Mouse (Mus musculus): Measurements from ENCODE around the gene Fstl4. TPM values are rescaled to one million over a fixed set of nuclear protein-coding genes. Genes with fewer than 3 reads are reported as not detected.

The Fstl4 gene
- polyA plus RNA-seq, 1 experiment from 2014 or later: 6.3 TPM

- 76% methylated on average over 6 of the region's 6 CpGs for WGBS
- Histone ChIP-seq H3K4me3 (ENCODE audit: control insufficient read depth in 1 of 2, insufficient read depth in 1 of 2, low read depth in 1 of 2, low read length in 2 of 2) (no peak overlapping the region), H3K27ac (replicated peaks in 1 of 2; ENCODE audit: control insufficient read depth in 1 of 2, insufficient read depth in 1 of 2, low read depth in 2 of 2, low read length in 2 of 2) (no peak overlapping the region), H3K27me3 (ENCODE audit: control insufficient read depth, insufficient read depth, low read length) (no peaks in the 10 kb centered on the region), H3K4me2 (ENCODE audit: low read length) (no peak overlapping the region), H3K9ac (ENCODE audit: low read length) (no peak overlapping the region), H3K36me3 (ENCODE audit: control insufficient read depth, insufficient read depth, low read length) (no peaks in the 10 kb centered on the region), H3K9me3 (ENCODE audit: control insufficient read depth, low read length) (no peaks in the 10 kb centered on the region), H3K4me1 (ENCODE audit: control insufficient read depth in 2 of 2, insufficient read depth in 2 of 2, low read length in 2 of 2) (no peaks in the 10 kb centered on the region; a peak in 1 of 4 replicates)
- ATAC-seq (ENCODE audit: insufficient number of reproducible peaks, insufficient read depth, low FRiP score, low read depth): no peak
Observed at GRCm38 (mm10) chr11:53162385-53162784, 398.0 kb downstream of the Fstl4 start.

GRCm38 (mm10) chr11:53166478-53166877, 402.0 kb downstream of the Fstl4 start:
- H3K4me2 ChIP-seq (ENCODE audit: low read length): no peak overlapping the region
- no peaks in the 10 kb centered on the region for H3K9me3 ChIP-seq (ENCODE audit: control insufficient read depth, low read length)
- no peaks in the 10 kb centered on the region for H3K36me3 ChIP-seq (ENCODE audit: control insufficient read depth, insufficient read depth, low read length)
- 46% methylated on average over 2 of the region's 2 CpGs for WGBS
- H3K27ac ChIP-seq (replicated peaks in 1 of 2; ENCODE audit: control insufficient read depth in 1 of 2, insufficient read depth in 1 of 2, low read depth in 2 of 2, low read length in 2 of 2): no peak overlapping the region
- H3K27me3 ChIP-seq (ENCODE audit: control insufficient read depth, insufficient read depth, low read length): no peaks in the 10 kb centered on the region
- H3K4me1 ChIP-seq (ENCODE audit: control insufficient read depth in 2 of 2, insufficient read depth in 2 of 2, low read length in 2 of 2): no peaks in the 10 kb centered on the region; a peak in 1 of 4 replicates
- H3K4me3 ChIP-seq (ENCODE audit: control insufficient read depth in 1 of 2, insufficient read depth in 1 of 2, low read depth in 1 of 2, low read length in 2 of 2): no peak overlapping the region
- no peak for ATAC-seq (ENCODE audit: insufficient number of reproducible peaks, insufficient read depth, low FRiP score, low read depth)
- no peak overlapping the region for H3K9ac ChIP-seq (ENCODE audit: low read length)

- Histone ChIP-seq H3K27me3 (ENCODE audit: control insufficient read depth, insufficient read depth, low read length) (no peaks in the 10 kb centered on the region), H3K27ac (replicated peaks in 1 of 2; ENCODE audit: control insufficient read depth in 1 of 2, insufficient read depth in 1 of 2, low read depth in 2 of 2, low read length in 2 of 2) (no peak overlapping the region), H3K4me2 (ENCODE audit: low read length) (no peak overlapping the region), H3K9me3 (ENCODE audit: control insufficient read depth, low read length) (no peaks in the 10 kb centered on the region), H3K4me3 (ENCODE audit: control insufficient read depth in 1 of 2, insufficient read depth in 1 of 2, low read depth in 1 of 2, low read length in 2 of 2) (no peak overlapping the region), H3K36me3 (ENCODE audit: control insufficient read depth, insufficient read depth, low read length) (no peaks in the 10 kb centered on the region), H3K9ac (ENCODE audit: low read length) (no peak overlapping the region), H3K4me1 (ENCODE audit: control insufficient read depth in 2 of 2, insufficient read depth in 2 of 2, low read length in 2 of 2) (peaks cover 9 to 14% of the 10 kb centered on the region in 2 experiments)
- no peak for ATAC-seq (ENCODE audit: insufficient number of reproducible peaks, insufficient read depth, low FRiP score, low read depth)
- 72% methylated on average over 13 of the region's 13 CpGs for WGBS
Observed at GRCm38 (mm10) chr11:53182177-53182852, 417.9 kb downstream of the Fstl4 start.

GRCm38 (mm10) chr11:53182858-53183257, 418.4 kb downstream of the Fstl4 start:
- Histone ChIP-seq H3K4me1 (ENCODE audit: control insufficient read depth in 2 of 2, insufficient read depth in 2 of 2, low read length in 2 of 2) (peaks cover 9 to 14% of the 10 kb centered on the region in 2 experiments), H3K4me3 (ENCODE audit: control insufficient read depth in 1 of 2, insufficient read depth in 1 of 2, low read depth in 1 of 2, low read length in 2 of 2) (no peak overlapping the region), H3K36me3 (ENCODE audit: control insufficient read depth, insufficient read depth, low read length) (no peaks in the 10 kb centered on the region), H3K9me3 (ENCODE audit: control insufficient read depth, low read length) (no peaks in the 10 kb centered on the region), H3K27ac (replicated peaks in 1 of 2; ENCODE audit: control insufficient read depth in 1 of 2, insufficient read depth in 1 of 2, low read depth in 2 of 2, low read length in 2 of 2) (no peak overlapping the region), H3K9ac (ENCODE audit: low read length) (no peak overlapping the region), H3K4me2 (ENCODE audit: low read length) (no peak overlapping the region), H3K27me3 (ENCODE audit: control insufficient read depth, insufficient read depth, low read length) (no peaks in the 10 kb centered on the region)
- ATAC-seq (ENCODE audit: insufficient number of reproducible peaks, insufficient read depth, low FRiP score, low read depth): no peak
- WGBS: 48% methylated on average over 4 of the region's 4 CpGs

DNA sequence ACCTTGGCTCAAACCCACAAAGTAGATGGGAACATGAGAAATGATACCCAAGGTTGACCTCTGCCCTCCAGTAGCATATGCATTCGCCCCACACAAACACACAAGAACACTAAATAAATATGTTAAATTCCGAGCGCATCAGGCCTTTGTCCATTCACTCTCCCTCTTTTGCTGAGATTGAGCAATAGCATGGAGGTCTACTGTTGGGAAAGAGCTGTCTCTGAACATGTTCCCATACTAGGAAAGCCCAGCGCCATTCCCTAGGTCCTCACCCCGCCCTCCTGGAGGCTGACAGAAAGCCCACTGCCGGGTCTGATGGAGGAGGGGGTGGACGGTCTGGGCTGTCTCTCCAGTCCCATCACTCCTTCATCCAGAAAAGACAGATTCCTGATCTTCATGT, 419.6 kb downstream of the Fstl4 start:
- H3K4me3 ChIP-seq (ENCODE audit: control insufficient read depth in 1 of 2, insufficient read depth in 1 of 2, low read depth in 1 of 2, low read length in 2 of 2): no peak overlapping the region
- H3K9ac ChIP-seq (ENCODE audit: low read length): no peak overlapping the region
- no peaks in the 10 kb centered on the region for H3K36me3 ChIP-seq (ENCODE audit: control insufficient read depth, insufficient read depth, low read length)
- H3K27ac ChIP-seq (replicated peaks in 1 of 2; ENCODE audit: control insufficient read depth in 1 of 2, insufficient read depth in 1 of 2, low read depth in 2 of 2, low read length in 2 of 2): no peak overlapping the region
- H3K4me2 ChIP-seq (ENCODE audit: low read length): no peak overlapping the region
- WGBS: 91% methylated on average over 7 of the region's 7 CpGs
- no peaks in the 10 kb centered on the region for H3K27me3 ChIP-seq (ENCODE audit: control insufficient read depth, insufficient read depth, low read length)
- no peaks in the 10 kb centered on the region for H3K9me3 ChIP-seq (ENCODE audit: control insufficient read depth, low read length)
- peaks cover 9 to 14% of the 10 kb centered on the region in 2 experiments for H3K4me1 ChIP-seq (ENCODE audit: control insufficient read depth in 2 of 2, insufficient read depth in 2 of 2, low read length in 2 of 2)
- no peak for ATAC-seq (ENCODE audit: insufficient number of reproducible peaks, insufficient read depth, low FRiP score, low read depth)

DNA sequence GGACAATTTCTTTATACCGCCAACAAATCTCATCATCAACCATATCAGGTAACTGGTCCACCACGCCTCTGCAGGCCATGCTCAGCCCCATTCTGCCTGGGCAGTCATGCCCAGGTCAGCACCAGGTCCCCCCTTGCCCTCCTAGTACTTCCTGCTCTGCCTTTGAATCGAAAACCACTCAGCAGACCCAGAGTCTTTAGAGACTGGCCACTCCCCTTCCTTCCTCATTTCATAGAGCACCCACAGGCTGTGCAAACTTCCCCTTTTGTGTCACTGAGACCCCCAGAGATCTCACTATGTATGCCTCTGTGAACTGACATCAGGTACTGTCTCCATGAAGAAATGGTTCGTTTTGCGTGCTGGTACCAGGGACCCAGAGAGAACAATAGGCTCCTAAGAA, 420.3 kb downstream of the Fstl4 start:
- Histone ChIP-seq H3K4me1 (ENCODE audit: control insufficient read depth in 2 of 2, insufficient read depth in 2 of 2, low read length in 2 of 2) (peaks cover 9 to 14% of the 10 kb centered on the region in 2 experiments), H3K27ac (replicated peaks in 1 of 2; ENCODE audit: control insufficient read depth in 1 of 2, insufficient read depth in 1 of 2, low read depth in 2 of 2, low read length in 2 of 2) (no peak overlapping the region), H3K9ac (ENCODE audit: low read length) (no peak overlapping the region), H3K9me3 (ENCODE audit: control insufficient read depth, low read length) (no peaks in the 10 kb centered on the region), H3K27me3 (ENCODE audit: control insufficient read depth, insufficient read depth, low read length) (no peaks in the 10 kb centered on the region), H3K4me3 (ENCODE audit: control insufficient read depth in 1 of 2, insufficient read depth in 1 of 2, low read depth in 1 of 2, low read length in 2 of 2) (no peak overlapping the region), H3K4me2 (ENCODE audit: low read length) (no peak overlapping the region), H3K36me3 (ENCODE audit: control insufficient read depth, insufficient read depth, low read length) (no peaks in the 10 kb centered on the region)
- no peak for ATAC-seq (ENCODE audit: insufficient number of reproducible peaks, insufficient read depth, low FRiP score, low read depth)
- 78% methylated on average over 5 of the region's 5 CpGs for WGBS

DNA sequence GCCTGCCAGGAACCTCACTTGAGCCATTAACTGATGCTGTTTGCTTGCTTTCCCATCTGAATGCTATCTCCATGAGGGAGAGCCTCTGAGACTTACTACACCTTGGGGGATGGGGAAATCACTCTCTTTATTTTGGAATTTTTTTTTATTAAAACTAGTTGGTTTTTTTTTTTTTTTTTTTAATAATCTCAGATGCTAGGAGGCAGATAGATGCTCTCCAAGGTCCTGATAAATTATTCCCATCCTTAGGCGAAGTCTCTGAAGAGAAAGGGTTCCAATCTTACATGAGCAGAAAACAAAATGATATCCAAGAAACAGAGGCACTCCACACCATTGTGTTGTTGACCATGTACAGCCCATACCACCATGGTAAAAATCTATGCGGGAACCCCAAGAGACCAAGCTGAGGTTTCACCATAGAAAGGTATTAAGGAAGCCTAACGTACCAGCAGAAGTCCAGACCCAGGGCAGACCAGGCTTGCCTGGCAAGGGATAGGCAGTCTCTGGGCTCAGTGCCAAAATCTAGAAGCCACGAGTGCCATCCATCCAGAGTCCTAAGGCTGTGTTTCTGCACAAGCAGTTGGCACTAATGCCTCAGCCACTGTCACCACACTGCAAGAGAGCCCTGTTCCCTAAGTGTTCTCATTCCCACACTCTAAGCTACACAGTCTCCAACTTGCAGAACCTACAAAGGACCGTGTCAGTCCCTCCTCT, 423.1 kb downstream of the Fstl4 start:
- Histone ChIP-seq H3K4me2 (ENCODE audit: low read length) (no peak overlapping the region), H3K9me3 (ENCODE audit: control insufficient read depth, low read length) (no peaks in the 10 kb centered on the region), H3K27me3 (ENCODE audit: control insufficient read depth, insufficient read depth, low read length) (no peaks in the 10 kb centered on the region), H3K36me3 (ENCODE audit: control insufficient read depth, insufficient read depth, low read length) (no peaks in the 10 kb centered on the region), H3K27ac (replicated peaks in 1 of 2; ENCODE audit: control insufficient read depth in 1 of 2, insufficient read depth in 1 of 2, low read depth in 2 of 2, low read length in 2 of 2) (no peak overlapping the region), H3K4me1 (ENCODE audit: control insufficient read depth in 2 of 2, insufficient read depth in 2 of 2, low read length in 2 of 2) (peaks cover 9 to 14% of the 10 kb centered on the region in 2 experiments), H3K4me3 (ENCODE audit: control insufficient read depth in 1 of 2, insufficient read depth in 1 of 2, low read depth in 1 of 2, low read length in 2 of 2) (no peak overlapping the region), H3K9ac (ENCODE audit: low read length) (no peak overlapping the region)
- WGBS: 58% methylated on average over 5 of the region's 5 CpGs
- ATAC-seq (ENCODE audit: insufficient number of reproducible peaks, insufficient read depth, low FRiP score, low read depth): no peak
